Mouse (Mus musculus) cerebellum, adult 11-12 months (tissue): ENCODE data around the gene Keap1.
A peak's percentile ranks its signal among the peaks of the same experiment; 100 is the strongest.
"Not testable (repeated sequence)": the region's sequence is repeated elsewhere in the genome, so short reads cannot be mapped to it uniquely, and the experiment has no call there.

ENCODE experiments used
- DNase-seq: peaks from one replicate; pipeline ENCODE4 v3.0.0; 2022

Keap1 gene

DNA sequence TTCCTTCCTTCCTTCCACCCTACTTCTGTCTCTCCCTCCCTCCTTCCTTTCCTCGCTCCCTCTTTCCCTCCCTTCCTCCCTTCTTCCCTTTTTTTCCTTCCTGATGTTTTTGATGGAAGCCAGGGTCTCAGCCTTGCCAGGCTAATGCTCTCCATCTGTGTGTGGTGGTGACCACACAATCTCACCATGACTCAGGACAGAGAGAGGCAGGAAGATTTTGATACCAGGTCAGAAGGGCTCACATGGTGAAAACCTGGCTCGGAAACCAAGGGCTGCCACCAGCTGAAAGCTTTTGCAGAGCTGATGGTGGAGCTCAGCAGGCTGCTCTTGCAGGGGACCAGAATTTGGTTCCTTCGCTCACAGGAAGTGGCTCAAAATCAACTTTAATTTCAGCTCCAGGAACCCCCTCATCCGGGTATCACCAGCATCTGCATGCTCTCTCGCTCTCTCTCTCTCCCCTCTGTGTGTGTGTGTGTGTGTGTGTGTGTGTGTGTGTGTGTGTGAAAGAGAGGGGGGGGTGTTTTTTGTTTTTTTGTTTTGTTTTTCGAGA lies 21.4 kb upstream of the Keap1 start:
- no peak for DNase-seq

DNA sequence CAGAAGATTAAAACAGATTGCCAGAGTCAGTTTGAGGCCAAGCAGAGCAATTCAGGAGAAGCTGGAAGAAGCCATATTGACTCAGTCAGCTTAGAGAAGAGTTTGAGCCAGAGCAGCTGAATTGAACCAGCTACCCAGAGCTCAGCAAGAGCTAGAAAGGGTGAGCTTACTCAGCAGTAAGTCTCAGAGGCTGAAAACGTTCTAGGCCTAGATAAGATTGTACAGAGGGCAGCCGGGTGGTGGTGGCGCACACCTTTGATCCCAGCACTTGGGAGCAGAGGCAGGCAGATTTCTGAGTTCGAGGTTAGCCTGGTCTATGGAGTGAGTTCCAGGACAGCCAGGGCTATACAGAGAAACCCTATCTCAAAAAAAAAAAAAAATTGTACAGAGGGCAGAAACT lies 17.2 kb upstream of the Keap1 start:
- DNase-seq = not testable (repeated sequence)

DNA sequence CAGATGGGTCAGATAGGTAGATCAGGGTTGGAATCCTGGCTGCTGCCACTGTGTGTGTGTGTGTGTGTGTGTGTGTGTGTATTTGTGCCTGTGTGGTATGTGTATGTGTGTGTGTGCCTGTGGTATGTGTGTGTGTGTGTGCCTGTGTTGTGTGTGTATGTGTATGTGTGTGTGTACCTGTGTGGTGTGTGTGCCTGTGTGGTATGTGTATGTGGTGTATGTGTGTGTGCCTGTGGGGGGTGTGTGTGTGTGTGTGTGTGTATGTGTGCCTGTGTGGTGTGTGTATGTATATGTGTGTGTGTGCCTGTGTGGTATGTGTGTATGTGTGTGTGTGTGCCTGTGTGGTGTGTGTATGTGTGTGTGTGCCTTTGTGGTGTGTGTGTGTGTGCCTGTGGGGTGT lies 15.5 kb upstream of the Keap1 start:
- DNase-seq = no peak

DNA sequence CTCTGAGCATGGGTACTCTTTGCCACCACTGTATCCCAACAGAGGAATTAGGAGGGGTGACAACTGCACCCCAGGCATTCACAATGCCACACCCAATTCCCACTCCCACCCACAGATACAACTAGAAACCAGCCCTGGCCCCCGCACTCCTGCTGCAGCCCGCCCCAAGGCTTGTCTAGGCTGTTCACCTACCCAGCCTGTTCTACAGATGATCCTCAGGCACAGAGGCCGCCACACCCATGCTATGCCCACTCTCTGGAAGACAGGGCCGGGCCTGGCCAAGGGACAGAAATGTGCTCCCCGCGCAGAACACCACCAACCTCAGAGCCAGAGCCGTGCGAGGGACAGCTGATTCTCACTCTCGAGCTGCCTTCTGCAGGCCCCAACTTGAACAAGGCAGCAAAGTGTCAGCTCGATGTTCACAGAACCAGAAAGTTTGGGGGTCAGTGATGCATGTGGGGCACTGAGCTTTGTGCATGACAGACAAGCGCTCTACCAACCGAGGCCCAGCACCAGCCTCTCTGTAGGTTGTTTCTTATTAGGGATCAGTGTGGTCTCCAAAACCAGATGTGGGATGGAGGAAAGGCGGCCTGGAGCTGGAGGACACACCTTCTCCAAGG lies 12.1 kb upstream of the Keap1 start:
- no peak for DNase-seq

DNA sequence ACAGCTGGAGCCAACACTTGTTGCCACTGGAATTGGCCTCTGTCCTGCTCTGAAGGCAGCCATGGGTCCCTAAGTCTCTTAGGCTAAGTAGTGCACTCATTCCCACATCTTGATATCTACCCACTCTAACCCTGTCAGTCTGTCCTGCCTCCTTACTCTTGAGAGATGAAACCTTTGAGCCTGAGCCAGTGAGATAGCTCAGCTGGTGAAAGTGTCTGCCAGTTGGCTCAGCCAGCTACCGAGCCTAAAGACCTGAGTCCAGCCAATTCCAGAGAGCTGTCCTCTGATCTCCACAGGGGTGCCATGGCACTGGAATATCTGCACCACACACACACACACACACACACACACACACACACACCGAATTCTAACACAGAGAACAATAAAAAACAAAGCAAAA lies 11.3 kb upstream of the Keap1 start:
- no peak for DNase-seq

DNA sequence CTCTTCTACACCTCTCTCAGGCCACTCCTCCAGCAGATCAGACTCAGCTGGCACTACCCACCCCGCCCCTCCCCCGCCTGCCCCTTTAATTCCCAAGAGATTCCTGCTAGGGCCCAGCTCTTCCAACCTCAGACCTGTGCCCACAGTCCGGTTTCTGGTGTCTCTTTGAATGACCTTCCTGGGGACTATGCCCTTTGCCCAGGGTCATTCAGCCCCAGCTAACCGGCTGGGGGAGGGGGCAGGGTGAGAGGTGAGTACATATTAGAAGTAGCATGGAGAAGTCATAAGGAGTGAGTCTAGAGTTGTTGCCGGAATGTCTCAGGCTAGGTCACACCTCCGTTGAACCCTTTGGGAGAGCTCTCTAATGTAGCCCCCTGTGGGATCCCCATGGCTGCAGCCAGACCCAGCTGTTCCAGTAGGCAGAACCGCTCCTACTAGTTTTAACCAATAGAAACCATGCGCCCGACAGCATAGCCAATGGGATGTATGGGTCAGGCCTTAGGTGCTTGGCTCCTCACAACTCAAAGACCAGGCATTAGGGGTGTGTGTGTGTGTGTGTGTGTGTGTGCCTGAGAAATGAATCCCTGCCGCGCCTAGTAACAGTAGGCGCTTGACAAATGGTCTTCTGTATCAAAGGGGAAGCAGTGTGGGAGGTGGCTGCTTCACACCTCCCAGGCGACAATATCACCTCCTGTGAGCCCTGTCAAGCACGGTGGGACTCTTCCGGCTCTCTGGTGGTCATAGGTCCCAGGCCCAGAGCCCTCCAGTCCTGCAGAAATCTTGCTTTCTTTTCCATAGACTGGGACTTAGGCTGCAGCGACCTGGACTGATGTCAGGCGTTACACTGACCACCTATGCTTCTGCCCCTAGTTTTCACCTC lies 10.7 kb upstream of the Keap1 start:
- DNase-seq = no peak

DNA sequence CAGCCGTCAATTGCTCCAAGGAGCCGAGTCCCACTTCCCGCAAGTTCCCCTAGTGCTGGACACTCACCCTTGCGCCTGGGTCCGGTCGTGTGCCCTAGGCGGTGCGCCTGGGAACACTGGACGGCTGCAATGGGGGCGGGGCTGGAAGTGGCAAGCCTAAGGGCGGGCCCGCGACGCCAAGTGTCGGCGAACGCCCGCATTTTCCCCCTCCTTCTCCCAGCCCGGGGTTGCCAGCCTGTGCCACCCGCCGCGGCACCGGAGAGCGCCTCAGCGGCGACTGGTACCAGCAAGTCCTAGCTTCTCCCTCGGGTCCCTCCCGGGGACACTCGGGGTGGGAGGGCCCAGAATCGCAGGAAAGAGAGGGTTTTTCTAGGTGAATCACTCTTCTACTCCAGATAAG lies 9.2 kb upstream of the Keap1 start, which contains the start of gene S1pr5:
Gene S1pr5 (minus strand): TSS at position 118 of the 400 bp plus-strand sequence.
- DNase-seq = no peak

DNA sequence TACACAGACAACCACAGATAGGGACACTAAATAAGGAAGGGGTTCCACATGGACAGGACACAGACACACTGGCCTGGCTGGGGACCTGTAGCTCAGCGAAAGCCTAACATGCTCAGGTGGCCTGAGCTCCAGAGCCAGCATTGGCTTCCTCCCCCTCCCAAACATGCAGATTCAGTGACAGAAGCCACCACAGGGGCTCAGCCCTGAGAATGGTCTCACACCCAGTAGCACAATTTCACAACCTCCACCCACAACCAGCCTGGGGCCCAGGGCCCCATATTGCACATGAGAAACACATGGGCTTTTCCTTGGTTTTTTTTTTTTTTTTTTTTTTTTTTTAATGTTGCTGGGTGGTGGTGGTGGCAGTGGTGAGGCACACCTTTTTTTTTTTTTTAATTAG lies 7.2 kb upstream of the Keap1 start:
- no peak for DNase-seq

DNA sequence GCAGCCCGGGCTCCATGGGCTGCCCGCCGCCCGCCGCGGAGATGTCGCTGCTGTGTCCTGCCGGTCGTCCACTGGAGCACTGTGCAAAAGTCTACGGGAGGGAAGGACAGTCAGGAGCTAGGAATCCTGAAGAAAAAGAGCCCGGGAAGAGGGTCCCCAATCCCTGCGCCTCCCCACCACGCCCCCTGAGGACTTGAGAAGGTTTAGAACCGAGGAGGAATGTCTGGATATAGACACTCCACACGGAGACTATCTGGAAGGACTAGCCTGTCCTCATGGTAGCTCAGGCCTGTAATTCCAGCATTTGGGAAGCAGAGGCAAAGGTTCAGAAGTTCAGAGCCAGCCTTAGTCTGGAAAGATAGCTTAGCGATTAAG lies 5.9 kb upstream of the Keap1 start:
- DNase-seq = no peak

DNA sequence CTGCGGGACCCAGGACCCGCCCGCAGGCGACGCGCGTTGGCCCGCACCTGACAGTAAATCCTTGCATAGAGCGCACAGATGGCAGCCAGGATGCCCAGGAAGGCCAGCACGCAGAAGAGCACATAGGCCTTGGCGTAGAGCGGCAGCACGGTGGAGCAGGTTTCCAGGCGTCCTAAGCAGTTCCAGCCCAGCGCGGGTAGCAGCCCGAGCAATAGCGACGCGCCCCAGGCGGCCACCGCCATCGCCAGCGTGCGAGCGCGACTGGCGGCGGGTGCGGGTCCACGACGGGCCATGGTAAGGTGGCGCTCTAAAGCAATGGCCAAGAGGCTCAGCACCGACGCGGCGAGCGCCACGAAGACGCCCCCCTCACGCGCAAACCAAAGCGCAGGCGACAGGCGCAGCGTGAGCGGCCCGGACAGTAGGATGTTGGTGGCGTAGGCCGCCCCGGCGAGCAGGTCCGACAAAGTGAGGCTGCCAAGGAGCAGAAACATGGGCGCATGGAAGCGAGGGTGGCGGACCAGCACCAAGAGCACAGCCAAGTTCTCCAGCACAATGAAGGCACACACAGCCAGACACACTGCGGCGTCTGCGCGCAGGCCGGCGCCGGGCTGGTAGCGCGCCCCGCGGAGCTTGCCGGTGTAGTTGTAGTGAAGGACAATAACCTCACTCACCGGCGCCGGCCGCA lies 5.4 kb upstream of the Keap1 start:
- peak; percentile 82 for DNase-seq

DNA sequence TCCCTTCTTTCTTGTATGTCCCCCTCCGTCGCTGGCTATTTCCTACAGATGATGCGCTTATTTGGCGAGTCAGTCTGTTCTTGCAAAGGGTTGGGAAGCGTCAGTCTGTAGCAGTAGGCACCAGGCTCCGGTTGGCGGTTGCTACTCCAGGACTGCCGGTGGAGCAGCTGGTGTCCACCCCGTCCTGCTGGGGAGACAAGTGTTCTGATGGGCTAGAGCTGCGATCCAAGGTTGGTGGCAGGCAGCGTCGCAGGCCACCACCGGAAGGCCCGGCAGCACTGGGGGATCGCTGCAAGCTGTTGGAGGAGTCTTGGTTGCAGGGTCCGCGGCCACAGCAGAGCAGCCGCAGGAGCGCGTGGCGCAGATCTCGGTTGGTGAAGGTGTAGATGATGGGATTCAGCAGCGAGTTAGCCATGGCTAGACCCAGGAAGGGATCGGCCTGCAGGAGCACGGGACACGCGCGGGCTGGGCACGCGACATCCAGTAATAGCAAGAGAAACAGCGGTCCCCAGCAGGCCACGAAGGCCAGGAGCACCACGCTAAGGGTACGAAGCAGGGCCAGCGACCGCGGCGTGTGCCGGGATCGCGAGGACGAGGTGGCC lies 4.8 kb upstream of the Keap1 start:
- DNase-seq = peak; percentile 92

DNA sequence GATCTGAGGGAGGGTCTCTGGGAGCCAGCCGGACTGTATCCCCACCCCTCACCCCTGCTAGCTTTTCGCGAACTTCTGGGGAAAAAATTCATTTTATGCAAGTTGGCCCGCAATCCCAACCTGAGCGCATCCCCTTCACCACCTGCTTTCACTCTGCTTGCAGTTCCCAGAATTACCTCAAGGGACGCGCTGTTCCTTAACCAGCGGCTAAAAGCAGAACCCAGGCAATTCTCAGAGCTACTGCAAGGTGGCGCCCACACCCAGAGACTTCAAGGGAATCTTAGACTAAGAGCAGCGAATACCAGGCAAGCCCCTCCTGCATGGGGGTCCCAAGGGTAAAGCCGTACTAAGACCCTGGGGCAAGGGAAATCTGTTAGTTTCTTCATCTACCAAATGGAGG lies 2.2 kb upstream of the Keap1 start:
- DNase-seq = peak; percentile 78

DNA sequence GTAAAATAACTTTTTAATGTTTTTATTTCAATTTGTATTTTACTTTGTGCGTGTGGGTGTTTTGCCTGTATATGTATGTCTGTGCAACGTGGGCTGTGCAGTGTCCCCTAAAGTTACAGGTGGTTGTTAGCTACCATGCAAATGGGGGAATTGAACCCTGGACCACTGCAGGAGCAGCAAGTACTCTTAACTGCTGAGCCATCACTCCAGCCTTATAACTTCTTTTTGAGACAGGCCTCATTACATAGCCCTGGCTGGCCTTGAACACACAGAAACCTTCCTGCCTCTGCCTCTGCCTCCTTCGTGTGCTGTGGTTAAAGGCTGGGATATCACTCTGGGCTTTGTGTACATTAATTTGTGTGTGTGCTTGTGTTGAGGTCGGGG lies 296 bp upstream of the Keap1 start:
- no peak for DNase-seq

DNA sequence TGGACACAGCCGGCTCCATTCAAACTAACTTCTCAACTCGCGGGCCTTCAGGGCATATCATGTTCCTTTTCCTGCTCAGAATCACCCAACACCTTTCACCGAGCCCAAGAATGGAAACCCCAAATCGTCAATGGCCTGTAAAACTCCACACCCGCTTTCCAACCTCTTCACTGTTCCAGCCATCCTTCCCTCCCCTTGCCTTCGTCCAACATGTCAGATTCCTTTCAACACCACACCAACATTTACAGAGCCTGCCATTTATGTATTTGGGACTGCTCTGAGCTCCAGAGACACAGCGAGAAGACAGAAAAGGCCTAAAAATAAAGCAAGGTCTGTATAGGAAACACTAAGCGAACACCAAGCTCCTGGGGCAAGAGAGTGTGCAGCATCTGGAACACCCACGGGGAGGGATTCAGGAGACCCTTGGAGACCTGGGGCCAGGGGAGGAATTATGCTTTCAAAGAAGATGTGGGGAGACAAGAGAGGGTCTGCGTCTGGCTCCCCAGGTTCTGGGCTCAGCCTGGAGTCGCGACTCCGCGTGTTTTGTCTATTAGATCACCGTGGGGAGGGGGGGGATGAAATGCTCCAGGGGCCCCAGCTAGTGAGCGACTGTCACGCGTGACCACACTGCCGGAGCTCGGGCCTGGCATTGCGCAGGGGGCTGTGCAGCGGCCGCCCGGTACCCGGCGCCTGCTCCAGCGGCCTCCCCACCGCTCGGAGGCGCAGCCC lies 993 bp downstream of the Keap1 start:
- DNase-seq = no peak

DNA sequence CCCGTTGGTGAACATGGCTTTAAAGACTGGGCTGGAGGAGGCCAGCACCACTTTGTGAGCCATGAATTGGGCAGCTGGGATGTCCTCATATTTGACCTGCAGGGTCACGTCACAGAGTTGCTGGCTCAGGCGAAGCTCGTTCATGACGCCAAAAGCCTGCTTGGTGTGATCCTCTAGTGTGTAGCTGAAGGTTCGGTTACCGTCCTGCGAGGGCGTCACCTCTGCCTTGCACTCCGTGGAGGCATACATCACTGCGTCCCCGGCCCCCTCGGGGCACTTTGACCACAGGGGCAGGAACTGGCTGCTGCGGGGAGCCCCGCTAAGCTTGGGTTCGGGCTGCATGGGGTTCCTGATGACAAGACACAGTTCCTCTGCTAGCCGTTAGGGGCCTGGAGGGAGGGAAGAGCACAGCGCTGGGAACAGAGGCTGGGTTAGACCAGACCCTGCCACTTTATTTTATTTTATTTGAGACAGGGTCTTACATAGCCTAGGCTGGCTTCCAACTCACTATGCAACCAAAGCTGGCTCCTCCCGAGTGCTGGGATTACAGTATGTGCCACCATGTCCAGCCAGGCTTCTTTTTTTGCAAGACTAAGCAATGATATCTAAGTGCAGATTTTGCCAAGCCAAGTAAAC lies 1.7 kb downstream of the Keap1 start:
- DNase-seq = peak; percentile 68

DNA sequence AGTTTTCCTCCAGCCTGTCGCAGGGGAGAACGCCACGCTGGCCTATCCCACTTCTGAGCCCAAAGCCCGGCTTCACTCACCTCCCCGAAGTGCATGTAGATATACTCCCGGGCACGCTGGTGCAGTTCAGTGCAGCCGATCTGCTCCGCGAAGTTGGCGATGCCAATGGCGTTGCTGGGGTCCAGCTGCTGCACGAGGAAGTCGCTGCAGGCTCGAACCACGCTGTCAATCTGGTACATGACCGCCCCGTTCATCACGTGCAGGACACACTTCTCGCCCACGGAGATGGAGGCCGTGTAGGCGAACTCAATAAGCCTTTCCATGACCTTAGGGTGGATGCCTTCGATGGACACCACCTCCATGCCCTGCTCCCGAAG lies 2.2 kb downstream of the Keap1 start:
- no peak for DNase-seq

DNA sequence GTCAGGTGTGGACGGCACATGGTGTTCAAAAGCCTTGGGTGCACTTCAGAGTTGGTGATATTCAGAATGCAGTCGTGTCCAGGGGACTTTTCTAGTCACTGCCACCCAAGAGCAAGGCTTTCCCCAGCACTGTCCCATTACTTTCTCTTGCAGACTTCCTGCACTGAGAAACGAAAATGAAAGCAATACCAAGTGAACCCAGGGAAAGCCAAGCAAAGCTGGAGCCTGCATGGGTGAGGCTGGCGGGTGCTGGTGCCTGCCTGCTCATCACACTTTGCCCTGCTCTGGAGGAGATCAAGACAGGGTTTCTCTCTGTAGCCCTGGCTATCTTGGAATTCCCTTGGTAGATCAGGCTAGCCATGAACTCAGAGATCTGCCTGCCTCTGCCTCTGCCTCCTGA lies 3.8 kb downstream of the Keap1 start:
- no peak for DNase-seq

DNA sequence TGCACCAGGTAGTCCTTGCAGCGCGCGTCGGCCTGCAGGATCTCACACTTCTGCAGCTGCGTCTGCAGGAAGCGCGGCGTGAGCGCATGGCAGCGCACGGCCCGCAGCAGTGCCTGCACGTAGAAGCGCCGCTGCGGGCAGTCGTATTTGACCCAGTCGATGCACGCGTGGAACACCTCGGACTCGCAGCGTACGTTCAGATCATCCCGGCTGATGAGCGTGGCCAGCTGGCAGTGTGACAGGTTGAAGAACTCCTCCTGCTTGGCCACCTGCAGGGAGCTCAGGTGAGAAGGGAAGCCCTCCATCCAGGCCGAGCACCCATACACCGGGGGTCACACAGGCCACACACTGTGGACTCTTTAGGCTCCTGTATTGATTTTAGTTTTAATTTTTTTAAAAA lies 5.4 kb downstream of the Keap1 start:
- DNase-seq = no peak

DNA sequence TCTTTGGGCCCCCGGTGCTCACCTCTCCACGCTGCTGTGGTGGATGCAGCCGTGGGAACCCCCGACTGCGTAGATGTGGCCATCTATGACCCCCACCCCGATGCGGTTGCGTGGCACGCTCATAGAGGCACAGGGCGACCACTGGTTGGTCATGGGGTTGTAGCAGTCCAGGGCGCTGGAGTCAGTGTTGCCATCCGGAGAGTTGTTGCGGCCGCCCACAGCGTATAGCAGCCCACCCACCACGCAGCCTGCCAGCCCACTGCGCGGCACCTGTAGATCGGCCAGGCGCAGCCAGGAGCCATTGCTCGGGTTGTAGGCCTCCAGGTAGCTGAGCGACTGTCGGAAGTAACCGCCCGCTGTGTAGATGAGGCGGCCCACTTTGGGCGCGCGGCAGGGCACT lies 5.8 kb downstream of the Keap1 start:
- no peak for DNase-seq

DNA sequence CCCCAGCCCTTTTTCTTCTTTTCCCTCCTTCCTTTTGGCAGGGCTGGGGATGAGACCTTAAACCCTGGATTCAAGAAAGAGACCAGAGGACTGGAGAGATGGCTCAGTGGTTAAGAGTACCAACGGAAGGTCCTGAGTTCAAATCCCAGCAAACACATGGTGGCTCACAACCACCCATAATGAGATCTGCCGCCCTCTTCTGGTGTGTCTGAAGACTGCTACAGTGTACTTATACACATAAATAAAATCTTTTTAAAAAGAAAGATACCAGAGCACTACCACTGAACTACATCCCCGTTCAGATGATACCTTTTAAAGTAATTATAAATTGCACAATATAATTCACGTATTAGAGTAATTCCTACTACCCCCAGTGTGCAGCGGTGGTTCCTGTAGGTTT lies 6.3 kb downstream of the Keap1 start:
- DNase-seq = no peak

DNA sequence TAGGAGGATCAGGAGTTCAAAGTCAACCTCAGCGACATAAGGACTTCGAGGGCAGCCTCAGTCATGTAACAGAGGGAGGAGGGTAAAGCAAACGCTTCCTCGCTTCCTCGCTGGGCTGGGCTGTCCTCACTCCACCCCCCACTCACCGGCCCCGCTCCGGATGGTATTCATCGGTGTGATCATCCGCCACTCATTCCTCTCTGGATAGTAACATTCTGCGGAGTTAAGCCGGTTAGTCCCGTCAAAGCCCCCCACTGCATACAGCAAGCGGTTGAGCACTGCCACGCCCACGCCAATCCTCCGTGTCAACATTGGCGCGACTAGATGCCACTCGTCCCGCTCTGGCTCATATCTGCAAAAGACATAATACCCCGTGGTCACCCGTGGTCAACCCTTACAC lies 7.6 kb downstream of the Keap1 start:
- DNase-seq = no peak

DNA sequence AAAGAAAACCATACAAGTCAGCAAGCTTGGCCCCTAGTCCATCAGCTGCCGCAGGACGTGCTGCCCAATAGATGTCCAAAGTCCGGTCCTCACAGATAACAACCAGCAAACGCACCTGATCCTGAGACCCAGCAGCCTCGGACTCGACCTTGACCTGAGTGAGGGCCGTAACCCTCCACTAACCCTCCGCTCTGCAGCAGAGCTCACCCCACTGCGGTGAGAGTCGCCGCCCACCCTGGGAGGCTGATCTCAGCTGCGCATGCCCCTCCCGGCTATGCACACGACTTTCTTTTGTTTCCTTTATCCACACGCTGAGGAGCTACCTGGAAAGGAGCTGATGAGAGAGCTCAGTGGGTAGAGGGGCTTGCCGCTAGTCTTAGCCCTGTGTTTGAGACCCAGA lies 11.8 kb downstream of the Keap1 start:
- no peak for DNase-seq
